Mouse (Mus musculus) liver, embryonic 12.5 days (tissue): ENCODE data around the gene Tlx2. TPM values are rescaled to one million over a fixed set of nuclear protein-coding genes. Genes with fewer than 3 reads are reported as not detected.

Experiments used
- ATAC-seq: fragments of 200-750 bp; cut with Nextera tagmentation; 2 replicates; pipeline ENCODE4 v1.8.0; 2017; ENCODE audit warnings: moderate number of reproducible peaks, mild to moderate bottlenecking, moderate library complexity
- H3K27ac ChIP-seq: fragments of 300-500 bp; sonication (generic); 2 replicates; pipeline ENCODE4 v1.5.1; 2016; ENCODE audit warnings: mild to moderate bottlenecking
- H3K27me3 ChIP-seq: fragments of 300-500 bp; sonication (generic); replicated peaks from 2 replicates; pipeline ENCODE4 v1.6.1; 2016; ENCODE audit warnings: mild to moderate bottlenecking, moderate library complexity
- H3K36me3 ChIP-seq: fragments of 300-500 bp; sonication (generic); 2 replicates; pipeline ENCODE4 v1.6.1; 2016; ENCODE audit warnings: mild to moderate bottlenecking, moderate library complexity
- H3K4me1 ChIP-seq: fragments of 300-500 bp; sonication (generic); 2 replicates; pipeline ENCODE4 v1.6.1; 2016
- H3K4me2 ChIP-seq: fragments of 300-500 bp; sonication (generic); 2 replicates; pipeline ENCODE4 v1.6.1; 2016; ENCODE audit warnings: mild to moderate bottlenecking, moderate library complexity
- H3K4me3 ChIP-seq: fragments of 300-500 bp; sonication (generic); 2 replicates; pipeline ENCODE4 v1.5.1; 2016; ENCODE audit warnings: mild to moderate bottlenecking, moderate library complexity
- H3K9ac ChIP-seq: fragments of 300-500 bp; sonication (generic); 2 replicates; pipeline ENCODE4 v1.6.1; 2016; ENCODE audit warnings: mild to moderate bottlenecking, moderate library complexity
- H3K9me3 ChIP-seq: fragments of 300-500 bp; sonication (generic); replicated peaks from 2 replicates; pipeline ENCODE4 v1.6.1; 2016; ENCODE audit warnings: mild to moderate bottlenecking, moderate library complexity
- WGBS: fragments of 180-500 bp; shearing (Covaris S2); methylation state at CpG from one replicate; pipeline ENCODE4 v1.1.7; 2016; ENCODE audit not compliant: insufficient replicate concordance; 5-methylcytosine and 5-hydroxymethylcytosine counted together
- polyA plus RNA-seq: library from polyadenylated mRNA; unstranded; fragments of >200 nt; fragmentation: Nextera tagmentation; extraction: Ambion mirVana; gene quantifications from 2 replicates; pipeline ENCODE4 v1.2.1, GENCODE M21; 2016

The Tlx2 gene
- polyA plus RNA-seq, 1 experiment from 2014 or later, result 0.42 TPM

DNA sequence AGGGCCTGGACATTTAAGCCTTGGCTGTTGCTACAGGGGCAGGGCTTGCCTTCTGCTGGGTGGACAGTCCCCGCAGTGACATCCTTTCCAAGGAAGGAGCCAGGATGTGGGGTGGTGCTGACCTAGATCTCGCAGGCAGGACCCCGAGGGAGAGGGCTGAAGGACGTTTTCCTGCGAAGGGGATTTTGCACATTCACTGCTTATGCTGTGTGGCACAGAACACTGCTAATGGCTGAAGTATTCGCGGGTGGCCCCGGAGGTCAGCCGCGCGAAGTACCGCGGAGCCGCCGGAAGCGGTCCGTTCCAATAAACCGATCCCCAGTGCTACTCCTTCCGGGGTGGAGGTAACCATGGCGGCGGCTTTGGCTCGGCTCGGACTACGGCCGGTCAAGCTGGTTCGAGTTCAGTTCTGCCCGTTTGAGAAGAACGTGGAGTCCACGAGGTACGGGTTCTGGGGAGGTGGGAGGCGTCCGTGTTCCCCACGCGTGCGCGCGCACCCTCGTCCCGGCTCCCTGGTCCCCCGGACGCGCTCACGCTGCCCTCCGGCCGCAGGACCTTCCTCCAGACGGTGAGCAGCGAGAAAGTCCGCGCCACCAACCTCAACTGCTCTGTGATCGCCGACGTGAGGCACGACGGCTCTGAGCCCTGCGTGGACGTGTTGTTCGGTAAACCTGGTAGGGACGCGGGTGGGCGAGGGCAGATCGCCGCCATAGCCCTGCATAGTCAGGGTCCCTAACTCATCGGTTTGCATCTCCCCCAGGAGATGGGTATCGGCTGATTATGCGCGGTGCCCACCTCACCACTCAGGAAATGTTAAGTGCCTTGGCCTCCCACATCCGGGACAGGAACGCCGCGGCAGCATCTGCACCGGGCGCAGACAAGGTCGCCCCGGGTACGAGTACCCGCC lies 38.9 kb upstream of the Tlx2 start, which contains the start of gene Mrpl53:
Gene Mrpl53 (plus strand): TSS at position 279 of the 907 bp plus-strand sequence.
- Histone ChIP-seq H3K4me3 (peak within 1 kb of the TSS; percentile 78), H3K9ac (peak within 1 kb of the TSS; percentile 93), H3K9me3 (no peaks in the 10 kb centered on the region), H3K4me1 (peaks cover 55% of the 10 kb centered on the region), H3K4me2 (peak within 1 kb of the TSS; percentile 80), H3K27me3 (no peaks in the 10 kb centered on the region), H3K36me3 (peaks cover 42% of the 10 kb centered on the region), H3K27ac (peak within 1 kb of the TSS; percentile 92)
- peak; percentile 82 for ATAC-seq
- WGBS, result under 1% methylated on average over 76 of the region's 76 CpGs

DNA sequence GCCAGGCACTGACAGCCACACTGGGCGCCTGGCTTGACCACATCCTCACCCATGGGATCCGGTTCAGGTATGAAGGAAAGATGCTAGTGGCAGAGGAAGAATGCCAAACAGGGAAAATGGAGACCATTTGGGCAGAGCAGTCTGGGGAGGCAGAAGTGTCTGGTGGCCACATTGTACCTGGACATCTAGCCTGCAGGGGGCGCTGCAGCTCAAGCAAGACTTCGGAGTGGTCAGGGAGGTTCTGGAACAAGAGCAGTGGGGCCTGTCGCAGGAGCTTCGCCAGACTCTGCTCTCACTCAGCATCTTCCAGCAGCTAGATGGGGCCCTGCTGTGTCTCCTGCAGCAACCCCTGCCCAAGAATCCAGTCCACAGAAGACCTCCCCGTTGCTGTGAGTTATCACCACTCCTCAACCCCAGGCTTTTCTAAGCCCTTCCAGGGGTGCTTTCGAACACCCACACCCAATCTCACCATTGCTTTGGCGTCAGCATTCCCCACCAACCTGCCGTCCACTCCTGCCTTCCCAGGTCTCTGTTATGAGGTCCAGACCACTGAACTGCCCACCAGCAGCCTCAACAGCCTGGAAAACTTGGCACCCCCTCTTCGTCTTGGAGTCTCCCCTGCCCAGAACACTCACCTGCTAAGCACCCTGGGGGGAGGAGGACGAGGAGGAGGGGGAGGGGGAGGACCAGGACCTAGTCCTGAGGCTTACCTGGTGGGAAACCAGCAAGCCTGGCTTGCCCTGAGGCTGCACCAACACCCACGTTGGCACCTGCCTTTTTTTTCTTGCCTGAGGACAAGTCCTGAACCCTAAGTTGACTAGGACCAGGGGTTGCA lies 37.7 kb upstream of the Tlx2 start:
- H3K9ac ChIP-seq, result peak overlapping the region; percentile 93
- H3K4me2 ChIP-seq, result peak overlapping the region; percentile 80
- no peaks in the 10 kb centered on the region for H3K9me3 ChIP-seq
- H3K4me1 ChIP-seq, result peaks cover 56% of the 10 kb centered on the region
- ATAC-seq, result peak; percentile 45
- H3K4me3 ChIP-seq, result peak overlapping the region; percentile 78
- H3K36me3 ChIP-seq, result peaks cover 48% of the 10 kb centered on the region
- 35% methylated on average over 13 of the region's 13 CpGs for WGBS
- H3K27ac ChIP-seq, result peak overlapping the region; percentile 92
- H3K27me3 ChIP-seq, result no peaks in the 10 kb centered on the region

DNA sequence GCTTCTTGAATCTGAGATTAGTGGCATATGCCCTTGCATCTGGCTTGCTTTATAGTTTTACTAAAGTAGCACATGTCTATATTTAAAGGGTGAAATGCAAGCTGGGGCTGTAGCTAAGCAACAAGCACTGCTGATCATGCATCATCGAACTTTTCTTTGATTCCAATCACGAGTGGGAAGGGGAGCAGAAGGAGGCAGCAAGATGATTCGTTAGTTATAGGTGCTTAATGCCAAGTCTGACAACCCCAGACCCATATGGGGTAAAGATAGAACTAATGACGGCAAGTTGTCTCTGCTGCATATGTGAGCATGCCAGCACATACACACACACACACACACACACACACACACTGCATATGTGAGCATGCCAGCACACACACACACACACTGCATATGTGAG lies 34.1 kb upstream of the Tlx2 start:
- peaks cover 44% of the 10 kb centered on the region for H3K4me1 ChIP-seq
- H3K9me3 ChIP-seq, result no peaks in the 10 kb centered on the region
- peaks cover 32% of the 10 kb centered on the region for H3K36me3 ChIP-seq
- no peak overlapping the region for H3K4me3 ChIP-seq
- H3K9ac ChIP-seq, result no peak overlapping the region
- 81% methylated on average over 4 of the region's 4 CpGs for WGBS
- H3K27ac ChIP-seq, result no peak overlapping the region
- no peak for ATAC-seq
- no peak overlapping the region for H3K4me2 ChIP-seq
- H3K27me3 ChIP-seq, result peaks cover 5% of the 10 kb centered on the region

DNA sequence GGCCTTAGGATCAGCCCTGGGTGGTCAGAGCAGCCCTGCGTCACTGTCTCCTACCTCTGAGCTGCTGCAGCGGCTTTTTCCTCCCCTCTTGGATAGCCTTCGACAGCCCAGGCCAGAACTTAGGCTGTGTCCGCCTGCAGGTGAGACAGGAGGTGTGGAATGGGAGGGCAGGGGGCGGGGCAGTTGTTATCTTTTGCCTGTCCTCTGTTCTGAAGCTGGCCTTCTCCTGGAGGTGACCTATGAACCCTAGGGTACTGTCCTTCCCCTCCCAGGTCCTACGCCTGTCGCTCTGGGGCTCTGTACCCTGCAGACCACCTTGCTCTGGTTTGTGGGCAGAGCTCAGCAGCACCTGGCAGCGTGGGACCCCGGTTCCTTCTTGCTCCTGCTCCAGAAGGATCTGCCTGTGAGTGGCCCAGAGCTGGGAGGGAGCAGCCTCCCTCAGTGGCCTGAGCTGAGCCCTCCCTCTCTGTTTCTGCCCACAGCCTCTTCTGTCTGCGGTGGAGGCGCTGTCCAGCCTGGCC lies 33.1 kb upstream of the Tlx2 start:
- Histone ChIP-seq H3K27ac (peak overlapping the region; percentile 83), H3K4me1 (peaks cover 39% of the 10 kb centered on the region), H3K4me2 (peak overlapping the region; percentile 99), H3K4me3 (peak overlapping the region; percentile 75; the same call in 1 of the 2 replicates), H3K27me3 (peaks cover 14% of the 10 kb centered on the region), H3K9me3 (no peaks in the 10 kb centered on the region), H3K9ac (peak overlapping the region; percentile 87), H3K36me3 (peaks cover 32% of the 10 kb centered on the region)
- WGBS, result 63% methylated on average over 11 of the region's 11 CpGs
- ATAC-seq, result no peak

DNA sequence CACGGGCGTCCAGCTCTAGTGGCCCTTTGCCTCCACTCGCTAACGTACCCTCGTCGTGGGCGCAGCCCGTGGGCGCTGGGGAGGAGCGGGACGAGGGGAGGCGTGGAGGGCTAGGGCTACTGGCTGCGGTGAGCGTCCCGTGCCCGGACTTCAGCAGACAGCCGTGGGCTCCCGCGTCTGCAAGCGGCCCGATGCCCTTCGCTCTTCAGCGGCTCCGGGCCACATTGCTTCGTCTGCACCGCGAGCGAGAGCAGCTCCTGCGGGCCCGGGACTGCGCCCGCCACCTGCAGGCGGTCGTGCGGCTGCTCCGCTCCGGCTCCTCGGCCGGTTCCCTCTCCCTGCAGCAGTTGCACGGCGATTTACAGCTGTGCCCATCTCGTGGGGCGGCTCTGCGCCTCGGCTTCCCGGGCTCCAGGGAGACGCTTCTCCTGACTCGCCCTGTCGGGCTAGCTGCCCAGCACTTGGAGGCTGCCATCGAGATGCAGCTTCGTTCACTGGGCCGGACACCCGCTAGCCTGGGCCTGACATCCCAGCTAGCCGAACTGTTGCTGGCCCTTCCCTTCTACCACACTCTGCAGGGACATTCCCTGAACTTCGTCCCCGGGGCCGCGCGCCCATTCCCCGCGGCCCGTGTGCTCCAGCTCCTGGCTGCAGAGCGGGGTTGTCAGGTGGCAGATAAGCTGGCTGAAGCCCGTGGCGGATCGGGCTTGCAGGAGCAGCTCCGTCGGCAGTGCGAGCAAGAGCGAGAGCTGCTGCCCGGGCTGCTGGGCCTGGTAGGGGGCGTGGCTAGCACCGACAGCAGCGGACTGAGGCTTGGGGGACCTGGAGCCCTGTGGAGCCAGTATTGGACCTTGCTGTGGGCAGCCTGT lies 31.8 kb upstream of the Tlx2 start:
- under 1% methylated on average over 74 of the region's 74 CpGs for WGBS
- peaks cover 27% of the 10 kb centered on the region for H3K4me1 ChIP-seq
- peak; percentile 73 for ATAC-seq
- H3K4me3 ChIP-seq, result peak overlapping the region; percentile 75
- H3K4me2 ChIP-seq, result peak overlapping the region; percentile 99
- peak overlapping the region; percentile 87 for H3K9ac ChIP-seq
- H3K9me3 ChIP-seq, result no peaks in the 10 kb centered on the region
- peaks cover 27% of the 10 kb centered on the region for H3K36me3 ChIP-seq
- peak overlapping the region; percentile 83 for H3K27ac ChIP-seq
- H3K27me3 ChIP-seq, result peaks cover 19% of the 10 kb centered on the region

DNA sequence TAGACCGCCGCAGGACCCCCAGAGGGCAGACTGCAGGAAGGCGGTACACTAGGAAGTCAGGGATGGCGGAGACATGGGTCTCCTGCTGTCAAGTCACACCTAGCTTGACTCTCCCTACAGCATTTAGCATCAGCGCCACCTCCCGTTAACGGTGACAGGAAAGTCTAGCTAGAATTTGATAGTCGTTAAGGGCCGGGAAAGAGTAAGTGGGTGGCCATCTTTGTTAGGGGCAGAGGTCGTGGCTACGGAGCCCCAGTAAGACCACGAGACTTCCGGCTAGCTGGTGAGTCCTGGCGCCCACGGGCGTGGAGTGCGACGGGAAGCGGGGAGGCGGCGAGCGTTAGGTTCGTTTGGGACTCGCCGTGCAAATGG lies 31.2 kb upstream of the Tlx2 start, which contains the start of the genes Ccdc142 and Gm42688:
Gene Ccdc142 (plus strand): TSS at position 286 of the 372 bp plus-strand sequence.
Gene Gm42688 (plus strand): TSS at position 302 of the 372 bp plus-strand sequence.
- under 1% methylated on average over 25 of the region's 25 CpGs for WGBS
- H3K9me3 ChIP-seq, result no peaks in the 10 kb centered on the region
- H3K4me3 ChIP-seq, result peak within 1 kb of the TSS; percentile 75
- peaks cover 27% of the 10 kb centered on the region for H3K4me1 ChIP-seq
- peak within 1 kb of the TSS; percentile 87 for H3K9ac ChIP-seq
- peak within 1 kb of the TSS; percentile 99 for H3K4me2 ChIP-seq
- peak; percentile 81 for ATAC-seq
- H3K27me3 ChIP-seq, result peaks cover 21% of the 10 kb centered on the region
- peaks cover 22% of the 10 kb centered on the region for H3K36me3 ChIP-seq
- H3K27ac ChIP-seq, result peak within 1 kb of the TSS; percentile 83

DNA sequence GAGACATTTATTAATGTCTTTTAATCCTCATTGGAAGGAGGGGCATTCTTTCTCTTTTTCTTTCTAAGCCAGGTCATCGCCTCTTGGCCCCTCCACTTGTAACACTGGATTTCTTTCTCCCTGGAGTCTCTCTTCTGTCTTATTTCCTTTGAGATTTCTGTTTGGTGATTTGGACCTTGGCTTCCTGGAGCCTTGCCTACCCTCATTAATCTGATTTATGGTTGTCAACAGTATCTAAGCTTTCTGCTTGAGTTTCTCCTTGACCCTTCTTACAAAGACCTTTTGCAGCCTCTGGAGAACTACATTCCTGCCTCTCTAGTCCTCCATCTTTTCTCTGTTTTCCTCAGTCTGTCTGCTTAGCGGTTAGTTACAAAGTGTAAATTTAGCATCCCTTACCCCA lies 28.3 kb upstream of the Tlx2 start:
- 69% methylated on average over 2 of the region's 2 CpGs for WGBS
- H3K27ac ChIP-seq, result no peak overlapping the region
- peaks cover 24% of the 10 kb centered on the region for H3K4me1 ChIP-seq
- peaks cover 3% of the 10 kb centered on the region for H3K36me3 ChIP-seq
- H3K9ac ChIP-seq, result no peak overlapping the region
- peaks cover 40% of the 10 kb centered on the region for H3K27me3 ChIP-seq
- H3K9me3 ChIP-seq, result no peaks in the 10 kb centered on the region
- H3K4me2 ChIP-seq, result no peak overlapping the region
- no peak overlapping the region for H3K4me3 ChIP-seq
- ATAC-seq, result no peak

DNA sequence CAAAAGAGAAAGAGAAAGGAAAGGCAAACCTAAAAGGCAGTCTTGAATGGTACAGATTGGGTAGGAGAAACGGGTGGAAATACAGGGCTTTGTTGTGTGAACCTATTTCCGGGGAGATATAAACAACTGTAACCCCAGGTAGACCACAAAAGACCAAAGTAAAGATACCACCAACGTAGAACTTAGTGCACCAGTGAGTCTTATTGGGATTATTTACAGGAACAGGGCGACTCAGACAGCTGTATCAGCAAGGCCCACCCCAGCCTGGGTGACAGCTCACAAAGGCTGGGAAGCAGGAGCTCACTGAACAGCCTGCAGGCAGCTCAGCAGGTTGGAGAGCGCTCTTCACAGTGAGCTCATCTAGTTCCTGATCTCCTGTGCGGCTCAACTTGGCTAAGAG lies 25.9 kb upstream of the Tlx2 start:
- no peak for ATAC-seq
- H3K9ac ChIP-seq, result no peak overlapping the region
- peaks cover 5% of the 10 kb centered on the region for H3K4me1 ChIP-seq
- WGBS, result 37% methylated on average over 6 of the region's 6 CpGs
- H3K4me2 ChIP-seq, result no peak overlapping the region
- H3K27me3 ChIP-seq, result peaks cover 60% of the 10 kb centered on the region
- no peaks in the 10 kb centered on the region for H3K9me3 ChIP-seq
- no peaks in the 10 kb centered on the region for H3K36me3 ChIP-seq
- no peak overlapping the region for H3K27ac ChIP-seq
- H3K4me3 ChIP-seq, result no peak overlapping the region

DNA sequence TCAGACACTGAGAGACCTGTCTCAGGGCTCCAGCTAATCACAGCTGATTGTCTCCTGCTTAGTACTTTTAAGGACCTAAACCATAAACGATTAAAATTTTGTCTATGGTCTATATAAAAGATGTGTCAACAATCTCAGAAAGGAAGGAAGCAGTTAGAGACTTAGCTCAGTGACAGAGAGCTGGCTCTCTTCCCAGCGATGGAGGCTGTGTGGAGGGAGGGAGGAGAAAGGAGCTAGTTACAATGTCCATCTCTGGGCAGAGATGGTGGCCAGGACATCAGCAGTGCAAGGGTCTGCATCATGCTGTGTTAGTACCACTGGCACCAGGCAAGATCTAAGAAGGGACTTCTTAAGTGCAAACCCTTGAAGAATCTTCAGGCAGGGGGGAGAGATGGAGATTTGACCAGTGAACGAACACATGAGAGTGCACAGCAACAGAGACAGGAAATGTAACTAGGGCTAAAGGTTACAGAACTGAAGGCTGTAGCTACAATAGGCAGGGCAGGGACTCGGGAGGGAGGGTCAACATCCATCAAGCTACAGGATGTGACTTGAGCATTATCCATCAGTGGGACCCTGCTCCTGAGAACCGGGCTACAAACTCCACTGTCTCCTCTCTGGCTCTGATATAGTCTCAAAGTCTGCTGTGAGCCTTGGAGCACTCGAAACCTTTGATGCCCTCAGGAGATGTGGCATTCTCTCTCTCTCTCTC lies 22.5 kb upstream of the Tlx2 start:
- no peak for ATAC-seq
- WGBS, result 19% methylated on average over 6 of the region's 6 CpGs
- H3K4me1 ChIP-seq, result no peaks in the 10 kb centered on the region; the same call in 1 of the 2 replicates
- H3K9me3 ChIP-seq, result no peaks in the 10 kb centered on the region
- H3K27me3 ChIP-seq, result peaks cover 80% of the 10 kb centered on the region
- no peak overlapping the region for H3K4me2 ChIP-seq
- no peaks in the 10 kb centered on the region for H3K36me3 ChIP-seq
- no peak overlapping the region for H3K27ac ChIP-seq
- no peak overlapping the region for H3K4me3 ChIP-seq
- no peak overlapping the region for H3K9ac ChIP-seq

DNA sequence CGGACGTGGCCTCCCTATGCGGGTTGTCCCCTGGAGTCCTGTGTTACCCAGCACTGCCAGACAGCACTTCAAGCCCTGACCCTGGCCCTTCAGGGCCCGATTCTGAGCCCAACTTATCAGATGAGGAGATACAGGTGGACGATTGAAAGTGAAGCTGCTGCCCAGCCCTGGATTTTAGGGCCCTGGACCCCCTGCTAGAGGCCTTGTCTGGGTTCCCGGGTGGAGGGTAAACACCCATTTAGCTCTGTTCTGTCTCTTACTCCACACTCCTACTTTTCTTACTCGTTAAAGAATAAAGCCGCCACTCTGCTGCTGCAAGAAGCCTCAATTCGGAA lies 17.8 kb upstream of the Tlx2 start:
- 16% methylated on average over 9 of the region's 9 CpGs for WGBS
- Histone ChIP-seq H3K36me3 (no peaks in the 10 kb centered on the region), H3K4me2 (peak overlapping the region; percentile 56)

More for the DNA sequence above, 17.8 kb upstream of the Tlx2 start:
- ATAC-seq, result no peak
- Histone ChIP-seq H3K9me3 (no peaks in the 10 kb centered on the region), H3K27me3 (peaks cover 98% of the 10 kb centered on the region), H3K27ac (no peak overlapping the region), H3K9ac (no peak overlapping the region), H3K4me3 (peak overlapping the region; percentile 29), H3K4me1 (peaks cover 15% of the 10 kb centered on the region; the same call in 1 of the 2 replicates)
